Mouse (Mus musculus) lung, postnatal 25 days (tissue): ENCODE data around the gene Zc3h6.

Experiments
- DNase-seq: peaks from one replicate; pipeline ENCODE4 v3.0.0; 2022; ENCODE audit warnings: low spot score

Zc3h6 gene

GRCm38 (mm10) chr2:129035381-129035780, 68.2 kb downstream of the Zc3h6 start:
- DNase-seq = no peak

DNA sequence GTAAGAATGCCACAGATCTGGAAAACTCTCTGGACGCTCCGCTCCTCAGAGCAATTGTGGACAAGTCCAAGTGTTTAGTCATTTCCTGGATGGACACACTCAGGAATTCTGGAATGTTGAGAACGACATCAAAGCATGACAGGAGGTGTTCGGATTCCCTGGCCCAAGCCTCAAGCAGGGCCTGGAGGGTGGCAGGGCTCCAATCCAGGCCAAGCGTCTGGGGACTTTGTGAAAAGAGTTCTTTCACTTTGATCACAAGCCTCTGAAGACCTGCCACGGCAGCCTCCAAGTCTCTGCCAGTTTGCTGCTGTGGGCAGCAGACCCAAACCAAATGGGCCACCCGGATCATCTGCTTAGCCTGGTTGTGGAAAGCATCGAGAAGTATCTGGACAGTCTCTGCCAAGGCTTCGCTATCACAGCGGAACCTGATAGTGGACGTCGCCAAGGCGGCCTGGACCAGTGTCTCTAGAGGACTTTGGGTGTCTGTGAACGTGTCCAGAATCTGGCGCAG, 71.3 kb downstream of the Zc3h6 start:
- DNase-seq = no peak

GRCm38 (mm10) chr2:129038937-129039631, 71.9 kb downstream of the Zc3h6 start:
- no peak for DNase-seq

GRCm38 (mm10) chr2:129040567-129040966, 73.4 kb downstream of the Zc3h6 start:
- DNase-seq = no peak

- DNase-seq = no peak
These were observed 79.1 kb downstream of the Zc3h6 start for GRCm38 (mm10) chr2:129046172-129046845.

GRCm38 (mm10) chr2:129046846-129047196, 79.6 kb downstream of the Zc3h6 start:
- no peak for DNase-seq

- DNase-seq = no peak
These were observed 80.6 kb downstream of the Zc3h6 start, which contains the start of gene Vinac1 for GRCm38 (mm10) chr2:129047811-129048210. Vinac1 (minus strand) TSS chr2:129048172.

GRCm38 (mm10) chr2:129052451-129052983, 85.3 kb downstream of the Zc3h6 start:
- no peak for DNase-seq

DNA sequence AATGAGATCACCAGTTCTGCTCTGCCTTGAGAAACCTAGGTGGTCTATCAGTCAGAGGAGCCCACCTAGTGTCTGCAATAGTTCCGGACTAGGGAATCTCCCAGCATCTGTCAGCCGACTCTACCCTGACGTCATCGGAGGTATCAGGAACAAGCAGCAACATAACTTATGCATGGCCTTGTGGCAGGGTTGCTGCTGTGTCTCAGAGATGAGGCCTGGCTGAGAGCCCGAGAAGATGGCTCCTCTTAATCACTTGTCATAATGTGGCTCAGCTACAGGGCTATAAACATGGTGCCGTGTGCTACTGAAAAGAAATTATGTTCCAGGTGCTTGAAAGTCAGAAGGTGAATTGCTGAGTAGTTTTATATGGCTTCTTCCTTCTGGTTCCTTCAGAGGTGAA, 88.5 kb downstream of the Zc3h6 start:
- DNase-seq = no peak

- no peak for DNase-seq
These were observed 89.4 kb downstream of the Zc3h6 start for GRCm38 (mm10) chr2:129056597-129056996.

DNA sequence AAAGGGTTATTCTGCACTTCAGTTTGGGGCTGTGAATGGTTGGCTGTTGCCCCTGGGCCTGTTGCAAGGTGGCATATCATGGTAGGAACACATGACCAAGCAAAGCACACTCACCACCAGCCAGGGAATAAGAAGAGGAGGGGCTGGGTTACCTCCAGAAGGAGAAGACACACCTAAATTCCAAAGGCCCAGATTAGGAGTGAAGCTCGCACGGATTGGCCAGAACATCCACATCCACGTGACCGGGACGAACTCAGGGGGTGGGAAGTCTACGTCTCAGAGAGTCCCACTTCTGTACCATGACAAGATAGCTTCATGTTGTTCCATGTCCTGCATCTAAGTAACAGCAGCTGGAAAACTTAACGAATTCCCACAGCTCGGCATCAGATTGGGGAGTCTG, 90.1 kb downstream of the Zc3h6 start:
- DNase-seq = no peak

- no peak for DNase-seq
These were observed 90.7 kb downstream of the Zc3h6 start for GRCm38 (mm10) chr2:129057920-129058361.

DNA sequence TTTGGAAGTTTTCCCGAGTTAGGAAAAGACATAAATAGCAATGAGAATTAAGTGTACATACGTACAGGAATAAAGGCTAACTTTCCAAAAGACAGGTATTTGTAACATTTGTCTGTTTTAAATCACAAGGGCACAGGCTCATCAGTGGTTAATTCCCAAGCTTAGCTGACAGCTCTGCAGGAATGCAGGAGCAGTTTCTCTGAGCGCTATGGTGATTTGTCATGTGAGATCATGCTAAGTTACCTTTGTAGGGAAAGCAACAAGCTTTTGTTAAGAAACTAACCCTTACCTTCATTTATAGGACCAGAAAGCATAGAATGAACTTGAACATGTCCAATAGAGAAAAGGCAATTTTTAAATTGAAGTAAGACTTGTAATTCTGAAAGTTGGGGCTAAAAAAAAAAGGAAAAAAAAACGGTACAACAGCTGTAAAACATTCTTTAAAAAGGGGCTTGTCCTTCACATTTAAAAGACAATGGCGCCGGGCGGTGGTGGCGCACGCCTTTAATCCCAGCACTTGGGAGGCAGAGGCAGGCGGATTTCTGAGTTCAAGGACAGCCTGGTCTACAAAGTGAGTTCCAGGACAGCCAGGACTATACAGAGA, 94.4 kb downstream of the Zc3h6 start:
- no peak for DNase-seq

DNA sequence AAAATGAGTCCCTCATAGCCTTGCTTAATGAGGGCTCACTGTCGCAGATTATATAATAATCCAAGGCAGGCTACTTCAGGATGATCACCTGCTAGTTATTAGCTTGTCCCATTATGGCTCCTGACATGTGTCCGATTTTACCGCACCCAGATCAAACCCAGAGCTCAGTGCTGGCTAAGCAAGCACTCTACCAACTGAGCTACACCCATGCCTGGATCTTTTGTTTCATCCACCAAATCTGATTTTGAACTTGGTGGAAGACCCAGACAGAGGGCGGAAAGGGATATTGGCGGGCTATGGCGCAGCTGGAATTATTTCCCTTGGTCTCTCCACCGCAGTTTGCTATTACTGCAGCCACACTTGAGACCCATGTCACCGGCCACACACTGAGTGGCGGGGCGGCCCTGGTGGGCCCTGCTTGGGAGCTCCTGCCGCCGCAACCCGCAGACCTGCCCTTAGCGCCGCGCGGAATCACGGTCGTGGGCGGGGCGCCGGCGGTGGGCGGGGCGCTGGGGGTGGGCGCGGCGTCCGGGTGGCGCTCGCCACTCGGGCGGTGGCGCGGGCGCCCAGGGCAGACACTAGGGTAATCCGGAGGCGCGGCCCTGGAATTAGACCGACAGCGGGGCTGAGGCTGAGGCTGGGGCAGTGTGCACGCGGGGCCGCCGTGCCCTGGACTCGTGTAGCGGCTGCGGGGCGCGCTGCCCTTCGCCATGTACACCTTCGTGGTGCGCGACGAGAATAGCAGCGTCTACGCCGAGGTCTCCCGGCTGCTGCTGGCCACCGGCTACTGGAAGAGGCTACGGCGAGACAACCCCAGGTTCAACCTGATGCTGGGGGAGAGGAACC, 98.5 kb downstream of the Zc3h6 start, which contains the start of gene Ttl:
Ttl (plus strand) TSS at position 506 of the 846 bp plus-strand sequence.
- DNase-seq = peak; percentile 67

DNA sequence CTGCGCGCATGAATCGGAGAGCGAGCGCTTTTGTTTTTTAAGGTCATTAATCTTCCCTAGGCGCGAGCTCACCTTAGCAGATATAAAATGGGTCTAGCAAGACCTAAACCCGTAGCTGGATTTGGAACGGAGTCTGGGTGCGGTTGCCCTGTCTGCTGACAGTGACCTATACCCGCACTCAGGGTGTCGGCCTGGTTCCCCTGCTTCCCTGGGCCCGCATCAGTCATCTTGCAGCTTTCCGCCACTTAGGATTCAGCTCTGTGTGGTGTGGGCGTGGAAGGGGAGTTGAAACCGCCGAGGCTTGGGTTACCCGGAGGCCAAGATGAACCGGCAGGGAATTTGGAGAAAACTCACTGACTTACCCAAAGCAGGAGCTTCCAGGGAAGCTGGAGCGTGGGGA, 99.1 kb downstream of the Zc3h6 start:
- peak; percentile 38 for DNase-seq
